Mouse (Mus musculus): ENCODE data around the gene Abcd1.

Abcd1 gene

DNA sequence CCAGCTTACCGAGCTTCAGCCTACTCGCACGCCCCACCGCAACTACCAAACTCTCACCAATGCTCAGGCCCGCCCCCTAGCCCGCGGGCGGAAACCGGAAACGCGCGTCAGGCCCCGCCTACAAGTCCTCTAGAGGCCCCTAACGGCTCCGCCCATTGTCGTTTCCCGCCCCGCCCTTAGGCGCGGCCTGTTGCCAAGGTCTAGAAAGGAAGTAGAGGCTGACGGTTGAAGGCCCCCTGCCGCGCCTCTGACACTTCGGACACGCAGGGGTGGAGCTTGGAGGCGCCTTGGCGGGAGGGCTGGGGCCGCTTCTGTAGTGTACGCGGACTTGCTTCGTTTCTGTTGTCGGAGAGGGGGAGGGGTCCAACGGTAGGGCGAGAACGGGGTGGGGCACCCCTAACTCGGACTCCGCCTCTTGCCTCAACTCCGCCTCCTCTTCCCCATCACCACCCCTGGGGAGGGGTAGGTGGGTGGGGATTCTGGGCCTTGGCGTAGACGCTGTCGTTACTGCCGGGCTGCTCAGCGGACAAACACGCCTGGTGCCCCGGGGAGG, at the start of gene Abcd1, which contains the start of gene Bcap31:
Gene Abcd1 (plus strand): TSS at position 489 of the 553 bp plus-strand sequence.
Gene Bcap31 (minus strand): TSS at position 67 of the 553 bp plus-strand sequence.
- DNase-seq (ENCODE audit: low read depth, low spot score) = peak; percentile 98

- peak; percentile 86 for DNase-seq (ENCODE audit: low read depth, low spot score)
These were observed 44.4 kb upstream of the Abcd1 start for GRCm38 (mm10) chrX:73672031-73672431.

- DNase-seq (ENCODE audit: low read depth, low spot score) = peak; percentile 64
These were observed 43.3 kb upstream of the Abcd1 start, which contains the start of gene Slc6a8 for GRCm38 (mm10) chrX:73672879-73673618. TSS of gene Slc6a8 (plus strand) at chrX:73673150.

GRCm38 (mm10) chrX:73673619-73673967, 42.8 kb upstream of the Abcd1 start:
- DNase-seq (ENCODE audit: low read depth, low spot score) = no peak

DNA sequence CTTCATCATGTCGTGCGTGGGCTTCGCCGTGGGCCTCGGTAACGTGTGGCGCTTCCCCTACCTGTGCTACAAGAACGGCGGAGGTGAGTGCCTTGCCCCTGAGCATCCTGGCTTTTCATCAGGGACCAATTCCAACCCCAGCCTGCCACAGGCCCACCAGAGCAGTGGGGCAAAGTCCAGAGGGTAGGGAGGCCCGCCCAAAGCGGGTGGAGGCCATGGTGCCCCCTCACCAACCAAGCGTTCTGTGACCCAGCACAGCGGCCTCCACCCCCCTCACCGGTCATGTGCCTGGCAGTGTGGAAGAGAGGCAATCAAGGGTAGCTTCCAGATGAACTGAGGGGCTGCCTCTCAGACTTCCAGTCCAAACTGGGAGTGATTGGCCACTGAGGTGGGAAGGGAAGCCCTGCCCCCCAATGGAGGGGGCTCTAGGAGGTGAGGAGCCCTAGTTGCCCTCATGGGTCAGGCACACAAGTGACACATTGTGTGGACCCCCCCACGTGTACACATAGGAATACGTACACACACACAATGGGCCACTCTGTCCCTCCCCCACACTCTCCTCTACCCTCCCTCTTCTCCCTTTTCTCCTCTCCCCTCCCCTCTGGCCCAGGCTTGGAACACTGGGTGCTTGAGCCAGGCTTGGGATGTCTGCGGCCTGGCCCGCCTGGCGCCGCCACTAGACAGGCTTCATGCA, 42.3 kb upstream of the Abcd1 start:
- DNase-seq (ENCODE audit: low read depth, low spot score) = no peak

DNA sequence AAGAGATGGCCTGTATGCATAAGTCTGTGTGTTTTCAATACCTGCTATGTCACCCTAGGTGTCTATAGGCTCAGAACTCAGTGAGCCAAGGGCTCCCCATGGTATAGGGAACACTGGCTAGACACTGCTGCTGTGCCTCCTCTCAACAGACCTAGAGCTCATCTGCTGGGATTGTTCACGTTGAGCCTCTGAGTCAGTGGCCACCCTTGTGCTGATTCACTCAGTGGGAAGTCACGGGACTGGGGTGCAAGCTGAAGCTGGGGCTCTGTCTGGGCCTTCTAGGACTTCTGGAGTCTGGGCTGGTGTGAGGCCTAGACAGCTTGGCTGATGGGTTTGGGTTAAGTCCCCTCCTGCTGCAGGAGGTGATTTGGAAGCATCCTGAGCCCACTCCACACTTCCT, 41.2 kb upstream of the Abcd1 start:
- no peak for DNase-seq (ENCODE audit: low read depth, low spot score)

DNA sequence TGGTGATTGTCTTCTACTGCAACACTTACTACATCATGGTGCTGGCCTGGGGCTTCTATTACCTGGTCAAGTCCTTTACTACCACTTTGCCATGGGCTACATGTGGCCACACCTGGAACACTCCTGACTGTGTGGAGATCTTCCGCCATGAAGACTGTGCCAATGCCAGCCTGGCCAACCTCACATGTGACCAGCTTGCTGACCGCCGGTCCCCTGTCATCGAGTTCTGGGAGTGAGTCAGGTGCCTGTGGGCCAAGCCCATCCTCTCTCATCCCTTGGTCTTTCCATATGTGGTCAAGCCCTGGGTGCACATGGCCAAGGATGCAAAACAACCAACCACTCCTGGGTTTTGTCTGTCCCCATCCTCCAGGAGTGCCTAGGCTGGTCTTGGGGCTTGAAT, 39.7 kb upstream of the Abcd1 start:
- DNase-seq (ENCODE audit: low read depth, low spot score) = no peak

DNA sequence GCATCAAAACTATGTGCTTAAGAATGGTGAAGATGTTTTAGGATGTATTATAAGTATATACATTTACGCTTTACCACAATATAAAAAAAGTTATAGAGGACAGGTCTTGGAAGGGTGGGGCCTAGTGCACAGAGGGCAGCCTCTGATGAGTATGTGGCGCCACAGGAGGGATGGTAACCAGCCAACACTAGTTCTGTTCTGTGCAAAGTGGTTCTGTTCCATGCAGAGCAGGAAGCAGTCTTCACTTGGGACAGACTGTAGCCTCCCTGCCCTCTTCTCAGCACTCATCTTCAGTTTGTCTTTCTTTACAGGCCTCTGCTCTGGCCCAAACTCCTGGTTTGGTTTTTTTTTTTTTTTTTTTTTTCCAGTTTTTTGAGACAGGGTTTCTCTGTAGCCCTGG, 32.2 kb upstream of the Abcd1 start:
- DNase-seq (ENCODE audit: low read depth, low spot score) = no peak

GRCm38 (mm10) chrX:73684978-73685377, 31.4 kb upstream of the Abcd1 start:
- no peak for DNase-seq (ENCODE audit: low read depth, low spot score)

DNA sequence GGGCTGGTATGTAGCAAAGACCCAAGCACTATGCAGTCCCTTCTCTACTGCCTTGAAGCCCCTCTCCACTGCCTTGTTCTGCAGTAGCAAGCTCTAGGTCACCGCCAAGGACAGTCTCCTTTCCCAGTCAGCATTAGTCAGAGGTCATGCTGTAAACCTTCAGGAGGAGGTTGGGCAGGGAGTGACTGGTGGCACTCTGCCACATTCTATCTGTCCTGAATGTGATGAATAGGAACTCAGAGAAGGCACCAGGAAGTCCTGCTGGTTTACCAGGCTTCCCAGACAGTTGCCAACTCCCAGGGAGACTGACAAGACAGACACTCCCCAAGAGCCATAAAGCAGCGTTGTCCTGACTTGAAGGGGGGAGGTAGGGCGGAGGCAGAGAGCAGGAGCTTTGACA, 30.8 kb upstream of the Abcd1 start:
- DNase-seq (ENCODE audit: low read depth, low spot score) = peak; percentile 32

- DNase-seq (ENCODE audit: low read depth, low spot score) = peak; percentile 46
These were observed 25.3 kb upstream of the Abcd1 start for GRCm38 (mm10) chrX:73690917-73691629.

GRCm38 (mm10) chrX:73700472-73700871, 15.9 kb upstream of the Abcd1 start:
- no peak for DNase-seq (ENCODE audit: low read depth, low spot score)

GRCm38 (mm10) chrX:73715476-73716108, 805 bp upstream of the Abcd1 start:
- peak; percentile 46 for DNase-seq (ENCODE audit: low read depth, low spot score)

DNA sequence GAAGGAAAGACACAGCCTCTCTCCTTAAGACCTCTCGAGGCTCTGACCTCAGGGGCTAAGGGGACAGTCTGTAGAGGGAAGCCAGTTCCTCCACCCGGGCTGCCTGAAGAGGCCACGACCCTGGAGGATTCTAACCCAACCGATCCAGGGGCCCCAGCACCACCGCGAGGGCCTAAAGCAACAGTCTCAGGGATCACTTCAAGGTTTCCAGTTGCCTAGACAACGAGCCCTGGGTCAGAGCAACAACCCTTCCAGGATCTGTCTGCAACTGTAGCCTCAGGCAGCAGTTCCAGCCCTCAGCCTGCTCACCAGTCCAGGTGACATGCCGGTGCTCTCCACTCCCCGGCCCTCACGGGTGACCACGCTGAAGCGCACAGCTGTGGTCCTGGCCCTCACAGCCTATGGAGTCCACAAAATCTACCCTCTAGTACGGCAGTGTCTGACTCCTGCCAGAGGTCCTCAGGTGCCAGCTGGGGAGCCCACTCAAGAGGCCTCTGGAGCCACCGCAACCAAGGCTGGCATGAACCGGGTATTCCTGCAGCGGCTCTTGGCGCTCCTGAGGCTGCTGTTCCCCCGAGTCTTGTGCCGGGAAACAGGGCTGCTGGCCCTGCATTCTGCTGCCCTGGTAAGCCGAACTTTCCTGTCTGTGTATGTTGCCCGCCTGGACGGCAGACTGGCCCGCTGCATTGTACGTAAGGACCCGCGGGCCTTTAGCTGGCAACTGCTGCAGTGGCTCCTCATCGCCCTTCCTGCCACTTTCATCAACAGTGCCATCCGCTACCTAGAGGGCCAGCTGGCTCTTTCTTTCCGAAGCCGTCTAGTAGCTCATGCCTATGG, 530 bp downstream of the Abcd1 start:
- peak; percentile 58 for DNase-seq (ENCODE audit: low read depth, low spot score)

- DNase-seq (ENCODE audit: low read depth, low spot score) = no peak
These were observed 1.3 kb downstream of the Abcd1 start for GRCm38 (mm10) chrX:73717667-73718066.

DNA sequence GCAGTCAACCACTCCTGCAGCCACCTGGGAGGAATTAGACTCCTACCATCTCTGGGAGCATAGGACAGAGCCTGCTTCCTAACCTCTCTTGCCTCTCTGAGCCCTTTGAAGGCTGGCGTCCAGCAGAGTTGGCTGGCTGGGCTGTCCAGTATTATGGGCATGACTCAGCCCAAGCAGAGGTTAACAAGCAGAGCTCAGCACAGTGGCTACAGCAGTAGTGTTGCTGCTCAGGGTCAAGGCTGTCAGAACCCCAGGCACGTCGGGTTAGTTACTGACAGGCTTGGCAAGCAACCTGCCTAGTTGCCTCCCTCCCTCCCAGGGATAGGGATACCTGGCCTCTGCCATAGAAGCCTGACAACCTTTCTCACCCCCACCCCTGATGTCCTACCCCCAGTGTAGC, 1.9 kb downstream of the Abcd1 start:
- DNase-seq (ENCODE audit: low read depth, low spot score) = no peak

- no peak for DNase-seq (ENCODE audit: low read depth, low spot score)
These were observed 2.4 kb downstream of the Abcd1 start for GRCm38 (mm10) chrX:73718686-73719362.

DNA sequence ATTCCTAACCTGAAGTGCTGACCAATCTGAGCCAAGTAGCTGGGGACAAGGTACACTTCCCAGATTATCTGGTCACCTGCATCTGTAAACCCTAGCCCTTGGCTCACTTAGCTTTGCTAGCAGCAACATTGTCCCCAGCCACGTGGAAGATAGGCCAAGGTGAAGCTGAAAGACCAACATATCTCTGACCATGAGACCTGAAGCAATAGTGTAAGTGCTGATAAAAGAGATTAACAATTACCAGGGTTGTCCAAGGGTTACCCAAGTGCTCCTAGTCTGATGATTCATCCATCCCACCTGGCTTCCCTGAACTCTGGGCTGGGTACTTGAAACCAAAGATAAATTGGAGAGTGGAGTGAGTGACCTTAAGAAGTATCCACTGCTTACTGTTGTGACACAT, 14.5 kb downstream of the Abcd1 start:
- DNase-seq (ENCODE audit: low read depth, low spot score) = no peak

DNA sequence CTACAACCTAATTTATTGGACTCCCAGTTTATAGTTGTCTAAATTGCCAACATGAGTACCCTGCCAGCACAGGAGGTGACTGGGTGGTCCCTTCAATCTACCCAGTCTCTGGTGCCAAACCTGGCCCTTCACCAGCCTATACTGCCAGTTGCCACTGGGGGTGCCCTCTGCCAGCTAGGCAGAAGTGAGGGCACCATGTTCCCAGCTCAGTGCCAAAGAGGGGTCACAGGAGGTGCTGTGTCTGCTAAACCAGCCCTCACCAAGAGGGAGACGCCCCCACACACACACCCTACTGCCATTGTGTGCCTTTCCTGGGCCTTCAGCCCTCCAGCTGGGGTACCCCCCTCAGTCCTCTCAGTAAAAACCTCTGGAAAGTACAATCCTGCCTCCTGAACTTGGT, 21.8 kb downstream of the Abcd1 start:
- DNase-seq (ENCODE audit: low read depth, low spot score) = peak; percentile 40

DNA sequence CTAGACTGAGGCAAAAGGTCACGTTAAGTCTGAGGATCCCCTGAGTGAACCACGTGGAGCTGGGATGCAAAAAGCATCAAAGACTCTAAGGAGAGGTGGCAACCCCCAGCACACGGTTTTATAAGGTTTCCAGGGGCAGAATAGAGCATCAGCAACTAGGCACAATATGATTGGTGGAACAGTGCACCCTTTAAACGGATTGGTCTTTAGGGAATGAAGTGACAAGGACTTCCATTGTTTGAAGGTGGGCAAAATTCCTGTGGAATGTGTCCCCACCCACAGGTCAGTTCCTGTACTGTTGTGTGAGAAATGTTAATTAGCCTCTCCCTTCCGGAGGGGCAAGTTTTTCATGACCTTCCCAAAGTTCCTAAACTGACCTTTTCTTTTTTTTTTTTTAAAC, 22.8 kb downstream of the Abcd1 start:
- DNase-seq (ENCODE audit: low read depth, low spot score) = peak; percentile 93

All from ES-CJ7 (cell line).